Mouse (Mus musculus) left cerebral cortex, postnatal 25 days (tissue): Measurements from ENCODE around the gene Dolpp1. TPM values are rescaled to one million over a fixed set of nuclear protein-coding genes. Genes with fewer than 3 reads are reported as not detected.

Experiments
- DNase-seq, 2 experiments: peaks; one replicate each; pipeline ENCODE4 v3.0.0; 2022; ENCODE audit warnings: low spot score in 2 of 2, mixed read lengths in 1 of 2
- intact Hi-C: fragments of 180-260 bp; cut with DNase I; formaldehyde crosslinking; loops from one replicate; pipeline ENCODE4 v1.15.1; 2025
- total RNA-seq, 2 experiments: library from RNA; stranded (reverse); gene quantifications; 2 replicates each; pipeline ENCODE4 v1.2.3; 2021

Gene Dolpp1
- total RNA-seq = 10 to 100 TPM; 27.5 to 29.2 TPM

- intact Hi-C loops = loop anchor here (2.0 kb wide), 1 partner anchor 21 kb away; no protein-coding TSS in a partner anchor
- peak; percentile 98 to 100 for DNase-seq
Measured at GRCm38 (mm10) chr2:30392114-30392576, at the start of gene Dolpp1. TSS of gene Dolpp1 (plus strand) at chr2:30392254.

DNA sequence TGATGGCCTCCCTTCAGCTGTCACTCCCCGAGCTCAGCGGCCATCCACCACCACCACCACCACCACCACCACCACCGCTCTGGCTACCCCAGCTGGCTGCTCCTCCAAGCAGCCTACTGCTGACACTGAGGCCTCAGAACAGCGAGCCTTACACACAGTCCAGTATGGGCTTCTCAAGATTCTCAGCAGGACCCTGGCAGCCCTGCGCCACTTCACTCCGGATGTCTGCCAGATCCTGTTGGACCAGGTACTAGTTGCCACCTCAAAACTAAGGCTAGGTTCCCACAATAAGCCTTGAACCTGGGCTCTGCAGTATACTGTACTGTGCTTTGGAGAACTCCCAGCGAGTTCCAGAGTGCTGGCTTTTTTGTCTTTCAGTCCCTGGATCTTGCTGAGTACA lies 49.5 kb upstream of the Dolpp1 start:
- no peak for DNase-seq
- intact Hi-C loops = no loop called here

GRCm38 (mm10) chr2:30343601-30344137 lies 48.4 kb upstream of the Dolpp1 start:
- DNase-seq = no peak
- intact Hi-C loops = no loop called here

- intact Hi-C loops = no loop called here
- DNase-seq = no peak
Measured at GRCm38 (mm10) chr2:30345971-30346676, 45.9 kb upstream of the Dolpp1 start.

- no peak for DNase-seq
- intact Hi-C loops = no loop called here
Measured at GRCm38 (mm10) chr2:30349196-30349595, 42.9 kb upstream of the Dolpp1 start.

GRCm38 (mm10) chr2:30351149-30351548 lies 40.9 kb upstream of the Dolpp1 start:
- no peak for DNase-seq
- intact Hi-C loops = no loop called here

DNA sequence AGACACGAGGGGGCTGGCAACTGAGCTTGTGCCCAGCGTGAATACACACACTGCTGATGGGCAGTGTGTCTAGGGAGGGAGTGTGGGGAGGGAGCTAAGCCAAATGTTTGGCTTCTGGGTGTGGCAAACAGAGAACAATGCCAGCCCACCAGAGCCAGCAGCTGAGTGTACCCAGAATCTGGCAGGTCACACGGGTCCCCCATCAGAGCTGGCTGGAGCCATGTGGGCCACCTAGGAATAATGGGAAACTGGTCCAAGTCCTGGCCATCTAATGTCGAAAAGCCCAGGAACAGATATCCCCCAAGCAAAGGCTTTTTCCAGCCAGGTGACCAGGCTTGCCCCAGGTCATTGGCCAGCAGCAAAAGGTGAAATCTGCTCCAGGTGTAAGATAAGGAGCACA lies 36.2 kb upstream of the Dolpp1 start:
- intact Hi-C loops = no loop called here
- no peak for DNase-seq

- no peak for DNase-seq
- intact Hi-C loops = no loop called here
Measured at GRCm38 (mm10) chr2:30356266-30356665, 35.8 kb upstream of the Dolpp1 start.

- intact Hi-C loops = no loop called here
- DNase-seq = no peak
Measured at GRCm38 (mm10) chr2:30356906-30357305, 35.1 kb upstream of the Dolpp1 start.

DNA sequence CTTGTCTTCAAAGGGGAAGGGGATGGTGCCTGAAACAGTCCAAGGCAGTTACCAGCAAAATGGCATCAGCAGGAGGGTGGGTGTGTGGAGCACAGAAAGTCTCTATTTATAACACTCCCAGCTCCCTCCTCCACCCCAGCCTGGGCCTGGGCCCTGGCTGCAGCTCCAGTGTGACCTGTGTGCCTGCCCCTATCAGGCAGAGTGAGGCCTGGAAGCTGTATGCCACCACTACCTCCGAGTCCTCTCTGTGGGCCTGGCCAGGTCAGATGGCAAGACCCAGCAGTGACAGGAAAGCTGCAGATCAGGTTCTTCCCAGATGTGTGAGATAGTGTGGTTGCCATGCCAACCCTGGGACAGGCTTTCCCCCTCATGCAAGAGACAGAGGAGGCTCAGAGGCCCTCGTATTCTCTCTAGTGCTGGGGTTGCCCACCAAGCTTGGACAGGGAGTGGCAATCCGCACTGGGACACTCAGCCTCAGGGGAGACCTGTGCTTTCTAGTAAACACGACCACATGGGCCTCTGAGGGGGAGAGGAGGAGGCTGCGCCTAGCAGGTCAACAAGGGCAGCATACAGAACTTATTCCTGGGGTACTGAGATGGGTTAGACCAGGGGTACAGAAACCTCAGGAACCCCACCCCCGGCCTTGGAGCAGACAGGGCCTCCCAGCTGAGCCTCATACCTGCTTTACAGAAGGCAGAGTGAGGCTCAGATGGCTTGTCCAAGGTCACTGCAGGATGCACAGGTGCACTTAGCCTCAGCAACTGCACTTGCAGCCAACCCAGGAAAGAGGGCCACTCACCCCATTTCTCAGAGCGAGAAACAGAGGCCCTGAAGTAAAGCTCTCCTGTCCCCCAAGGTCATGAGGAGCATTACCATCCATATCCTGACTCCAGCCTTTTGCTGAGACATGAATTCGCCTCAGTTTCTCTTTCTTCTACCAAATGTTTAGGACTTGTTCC lies 34.2 kb upstream of the Dolpp1 start:
- intact Hi-C loops = no loop called here
- peak in 1 of 2 experiments; percentile 74 for DNase-seq

DNA sequence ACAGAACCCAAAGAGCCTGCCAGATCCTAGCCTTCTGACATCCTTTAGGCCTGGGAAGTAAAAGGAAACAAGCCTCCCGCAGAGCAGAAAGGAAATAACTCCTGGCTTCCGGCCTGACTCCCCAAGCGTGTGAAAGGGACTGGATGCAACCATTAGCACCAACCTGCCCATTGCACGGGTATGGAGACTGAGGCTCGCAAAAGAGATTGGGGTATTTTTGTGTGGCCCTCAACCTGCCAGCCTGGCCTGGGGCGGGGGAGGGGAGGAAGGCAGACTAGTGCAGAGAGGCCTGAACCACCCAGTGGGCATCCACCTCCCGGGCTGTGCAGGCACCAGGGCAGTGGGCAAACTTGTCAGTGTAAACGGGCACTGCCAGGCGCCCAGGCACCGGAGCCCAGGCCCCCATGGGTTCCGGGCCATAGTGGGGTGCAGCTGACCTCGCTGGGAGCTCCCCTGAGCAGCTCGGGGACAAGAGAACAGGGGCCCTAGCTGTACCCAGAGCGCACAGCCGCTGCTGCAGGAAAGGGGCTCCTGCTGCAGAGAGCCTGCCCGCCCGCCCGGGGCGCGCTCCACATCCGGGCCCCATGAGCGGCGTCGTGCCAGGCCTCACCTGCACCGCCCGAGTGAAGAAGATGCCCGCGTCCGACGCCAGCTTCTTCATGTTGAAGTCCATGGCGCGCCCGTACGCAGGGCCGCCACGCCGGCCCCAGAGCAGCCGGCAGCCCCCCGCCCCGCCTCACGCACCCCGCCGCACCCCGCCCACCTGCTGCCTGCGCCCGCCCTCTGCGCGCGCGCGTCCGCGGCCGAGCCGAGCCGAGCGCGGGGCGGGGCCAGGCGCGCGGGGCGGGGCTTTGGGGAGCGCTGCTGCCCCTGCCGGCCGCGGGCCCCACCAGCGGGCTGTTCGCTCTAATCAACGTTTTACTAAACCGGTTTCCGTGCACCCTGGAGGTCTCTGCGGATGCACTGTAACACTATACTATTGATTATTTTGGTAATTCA lies 33.2 kb upstream of the Dolpp1 start, which contains the start of gene Sh3glb2:
Gene Sh3glb2, minus strand, starts transcription at position 805 of the 999 bp plus-strand sequence.
- intact Hi-C loops = no loop called here
- DNase-seq = peak; percentile 78 to 85

DNA sequence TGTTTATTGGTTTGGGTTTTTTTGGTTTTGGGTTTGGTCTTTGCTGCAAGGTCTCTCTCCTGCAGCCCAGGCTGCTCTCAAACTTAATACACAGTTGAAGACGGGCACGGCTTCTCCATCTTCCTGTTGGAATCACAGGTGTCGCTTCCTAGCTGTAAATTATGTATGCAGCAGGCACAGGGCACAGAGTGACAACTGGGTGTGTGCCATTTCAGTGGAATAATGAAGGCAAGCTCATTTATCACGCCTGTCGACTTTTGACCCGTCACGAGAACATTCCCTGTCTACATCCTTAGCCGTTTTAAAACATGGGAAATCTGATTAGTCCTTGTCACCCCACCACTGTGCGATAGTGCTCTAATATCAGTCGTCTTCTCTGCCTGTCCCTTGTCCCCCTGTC lies 31.4 kb upstream of the Dolpp1 start:
- intact Hi-C loops = no loop called here

GRCm38 (mm10) chr2:30362865-30363264 lies 29.2 kb upstream of the Dolpp1 start:
- intact Hi-C loops = loop anchor here (2.0 kb wide), 1 partner anchor 296 kb away; no protein-coding TSS in a partner anchor
- DNase-seq = no peak

More for the DNA sequence above, 31.4 kb upstream of the Dolpp1 start:
- DNase-seq = no peak

DNA sequence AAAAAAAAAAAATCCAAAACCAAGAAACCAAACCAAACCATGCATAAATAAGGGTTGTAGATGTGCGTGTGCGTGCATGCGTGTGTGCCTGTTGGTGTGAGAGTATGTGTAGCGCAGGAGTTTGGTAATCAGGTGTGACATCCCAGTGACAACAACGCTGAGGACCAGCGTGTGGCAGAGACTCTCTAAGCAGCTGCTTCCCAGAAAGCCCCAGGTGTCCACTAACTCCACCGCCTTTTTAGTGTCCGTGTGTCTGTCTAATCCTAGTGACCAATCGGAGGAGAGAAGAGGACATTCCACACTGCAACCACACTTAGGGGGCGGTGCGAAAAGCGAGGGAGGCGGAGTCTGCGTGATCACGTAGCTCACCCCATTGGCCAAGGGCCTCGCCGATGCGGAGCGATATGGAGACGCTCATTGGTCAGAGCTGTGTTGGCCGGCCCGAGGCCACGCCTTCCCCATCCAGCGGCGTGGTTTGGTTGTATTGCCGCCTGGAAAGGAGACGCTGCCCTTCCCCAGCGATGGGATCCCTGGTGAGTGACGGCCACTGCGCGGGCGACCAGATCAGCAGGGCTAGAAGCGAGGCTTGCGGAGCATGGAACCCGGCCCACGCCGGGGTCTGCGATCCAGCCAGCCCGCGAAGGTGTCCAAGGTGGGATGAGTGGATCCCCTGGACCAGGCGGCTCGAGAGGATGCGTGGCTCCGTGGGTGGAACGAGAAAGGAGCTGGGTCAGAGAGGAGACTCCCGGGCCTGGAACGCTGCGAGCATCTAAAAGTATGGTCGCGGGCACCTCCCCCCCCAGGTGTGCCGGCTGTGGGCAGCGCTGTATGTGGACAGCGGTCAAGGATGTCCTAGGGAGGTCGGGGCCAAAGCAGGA lies 28.0 kb upstream of the Dolpp1 start, which contains the start of gene Miga2:
Gene Miga2, plus strand, starts transcription at position 461 of the 878 bp plus-strand sequence.
- peak; percentile 98 to 100 for DNase-seq
- intact Hi-C loops = loop anchor here (2.0 kb wide), 2 partner anchors 15 to 297 kb away; no protein-coding TSS in a partner anchor

GRCm38 (mm10) chr2:30365281-30366069 lies 26.6 kb upstream of the Dolpp1 start:
- intact Hi-C loops = loop anchor here (2.0 kb wide), 1 partner anchor 13 kb away; no protein-coding TSS in a partner anchor
- no peak for DNase-seq

- intact Hi-C loops = no loop called here
- DNase-seq = peak in 1 of 2 experiments; percentile 38
Measured at GRCm38 (mm10) chr2:30366203-30366602, 25.9 kb upstream of the Dolpp1 start.

- DNase-seq = no peak
- intact Hi-C loops = no loop called here
Measured at GRCm38 (mm10) chr2:30371544-30371943, 20.5 kb upstream of the Dolpp1 start.
